Mouse (Mus musculus) hindbrain, embryonic 11.5 days (tissue): ENCODE data around the gene Msl2. TPM values are rescaled to one million over a fixed set of nuclear protein-coding genes. Genes with fewer than 3 reads are reported as not detected.

Source experiments
- ATAC-seq: fragments of 200-750 bp; cut with Nextera tagmentation; 2 replicates; pipeline ENCODE4 v1.8.0; 2017; ENCODE audit warnings: mild to moderate bottlenecking, moderate TSS enrichment, moderate library complexity; ENCODE audit not compliant: low FRiP score
- DNase-seq: peaks from one replicate; pipeline ENCODE4 v3.0.0-alpha.2; 2015; ENCODE audit warnings: low spot score
- H3K27ac ChIP-seq: fragments of 300-500 bp; sonication (generic); 2 replicates; pipeline ENCODE4 v1.5.1; 2014; ENCODE audit warnings: mild to moderate bottlenecking, low read depth, low read length
- H3K27me3 ChIP-seq: fragments of 300-500 bp; sonication (generic); 2 replicates; pipeline ENCODE4 v1.6.1; 2014; ENCODE audit warnings: mild to moderate bottlenecking, low read length, moderate library complexity, mixed read lengths; ENCODE audit not compliant: control insufficient read depth, insufficient read depth
- H3K36me3 ChIP-seq: fragments of 300-500 bp; sonication (generic); 2 replicates; pipeline ENCODE4 v1.6.1; 2014; ENCODE audit warnings: mild to moderate bottlenecking, low read length, moderate library complexity, mixed read lengths; ENCODE audit not compliant: control insufficient read depth, insufficient read depth
- H3K4me1 ChIP-seq: fragments of 300-500 bp; sonication (generic); replicated peaks from 2 replicates; pipeline ENCODE4 v1.6.1; 2014; ENCODE audit warnings: low read length, mixed read lengths; ENCODE audit not compliant: control insufficient read depth, insufficient read depth
- H3K4me2 ChIP-seq: fragments of 300-500 bp; sonication (generic); replicated peaks from 2 replicates; pipeline ENCODE4 v1.6.1; 2014; ENCODE audit warnings: mild to moderate bottlenecking, low read depth, low read length
- H3K4me3 ChIP-seq: fragments of 300-500 bp; sonication (generic); 2 replicates; pipeline ENCODE4 v1.5.1; 2014; ENCODE audit warnings: low read depth, low read length
- H3K9ac ChIP-seq: fragments of 300-500 bp; sonication (generic); 2 replicates; pipeline ENCODE4 v1.6.1; 2014; ENCODE audit warnings: low read depth, low read length
- H3K9me3 ChIP-seq: fragments of 300-500 bp; sonication (generic); 2 replicates; pipeline ENCODE4 v1.6.1; 2016; ENCODE audit warnings: low read length; ENCODE audit not compliant: control insufficient read depth
- WGBS: fragments of 180-500 bp; shearing (Covaris S2); extraction: QIAGEN DNeasy Blood & Tissue Kit; methylation state at CpG from one replicate; pipeline ENCODE4 v1.1.7; 2014; 5-methylcytosine and 5-hydroxymethylcytosine counted together
- polyA plus RNA-seq: library from polyadenylated mRNA; unstranded; fragments of >200 nt; fragmentation: Nextera tagmentation; extraction: Ambion mirVana; gene quantifications from 2 replicates; pipeline ENCODE4 v1.2.1, GENCODE M21; 2014

Gene Msl2
- polyA plus RNA-seq, 1 experiment from 2014 or later = 6.7 TPM

- peaks cover 2% of the 10 kb centered on the region; the same call in 1 of the 2 replicates for H3K4me1 ChIP-seq
- no peak overlapping the region for H3K9ac ChIP-seq
- peak; percentile 14 for DNase-seq
- peak overlapping the region; percentile 32 for H3K4me2 ChIP-seq
- no peaks in the 10 kb centered on the region for H3K27me3 ChIP-seq
- H3K4me3 ChIP-seq = peak overlapping the region; percentile 15
- no peaks in the 10 kb centered on the region for H3K36me3 ChIP-seq
- no peak overlapping the region for H3K27ac ChIP-seq
- ATAC-seq = no peak
- WGBS = 69% methylated on average over 4 of the region's 4 CpGs
- H3K9me3 ChIP-seq = no peaks in the 10 kb centered on the region; the same call in 1 of the 2 replicates
Measured at GRCm38 (mm10) chr9:101078579-101078978, 4.7 kb downstream of the Msl2 start.

GRCm38 (mm10) chr9:101080046-101080685 lies 6.3 kb downstream of the Msl2 start:
- 73% methylated on average over 3 of the region's 3 CpGs for WGBS
- peaks cover 2% of the 10 kb centered on the region; the same call in 1 of the 2 replicates for H3K4me1 ChIP-seq
- no peaks in the 10 kb centered on the region for H3K36me3 ChIP-seq
- H3K9ac ChIP-seq = no peak overlapping the region
- H3K4me2 ChIP-seq = no peak overlapping the region
- no peaks in the 10 kb centered on the region; the same call in 1 of the 2 replicates for H3K9me3 ChIP-seq
- DNase-seq = no peak
- no peak overlapping the region for H3K4me3 ChIP-seq
- no peak overlapping the region for H3K27ac ChIP-seq
- no peaks in the 10 kb centered on the region for H3K27me3 ChIP-seq
- ATAC-seq = no peak

GRCm38 (mm10) chr9:101083728-101084127 lies 9.8 kb downstream of the Msl2 start:
- Histone ChIP-seq H3K4me3 (no peak overlapping the region), H3K4me1 (no peaks in the 10 kb centered on the region; the same call in 1 of the 2 replicates), H3K36me3 (no peaks in the 10 kb centered on the region), H3K27me3 (no peaks in the 10 kb centered on the region), H3K9me3 (no peaks in the 10 kb centered on the region; the same call in 1 of the 2 replicates), H3K9ac (no peak overlapping the region), H3K4me2 (no peak overlapping the region), H3K27ac (no peak overlapping the region)
- DNase-seq (no peak), ATAC-seq (no peak)
- 95% methylated on average over 3 of the region's 3 CpGs for WGBS

GRCm38 (mm10) chr9:101095425-101095824 lies 21.5 kb downstream of the Msl2 start:
- peaks cover 5% of the 10 kb centered on the region for H3K9me3 ChIP-seq
- H3K36me3 ChIP-seq = no peaks in the 10 kb centered on the region
- H3K4me1 ChIP-seq = no peaks in the 10 kb centered on the region
- no peak overlapping the region for H3K4me3 ChIP-seq
- no peak overlapping the region for H3K9ac ChIP-seq
- ATAC-seq = no peak
- no peak overlapping the region for H3K27ac ChIP-seq
- H3K27me3 ChIP-seq = no peaks in the 10 kb centered on the region
- no peak overlapping the region for H3K4me2 ChIP-seq
- no peak for DNase-seq
- whole genome bisulfite sequencing = 95% methylated on average over 4 of the region's 4 CpGs

GRCm38 (mm10) chr9:101096461-101096860 lies 22.6 kb downstream of the Msl2 start:
- Histone ChIP-seq H3K4me2 (no peak overlapping the region), H3K9ac (no peak overlapping the region), H3K36me3 (0 out of 2 replicates have a peak, but pooled peaks cover 2% of the 10 kb centered on the region), H3K9me3 (peaks cover 5% of the 10 kb centered on the region), H3K27ac (no peak overlapping the region), H3K4me3 (no peak overlapping the region), H3K4me1 (no peaks in the 10 kb centered on the region), H3K27me3 (no peaks in the 10 kb centered on the region)
- ATAC-seq (no peak), DNase-seq (no peak)
- WGBS = 99% methylated on average over 3 of the region's 3 CpGs

GRCm38 (mm10) chr9:101097542-101097941 lies 23.6 kb downstream of the Msl2 start:
- H3K4me3 ChIP-seq = no peak overlapping the region
- H3K9ac ChIP-seq = no peak overlapping the region
- no peaks in the 10 kb centered on the region for H3K27me3 ChIP-seq
- H3K4me2 ChIP-seq = no peak overlapping the region
- no peak for ATAC-seq
- H3K36me3 ChIP-seq = 0 out of 2 replicates have a peak, but pooled peaks cover 3% of the 10 kb centered on the region
- no peak for DNase-seq
- H3K27ac ChIP-seq = no peak overlapping the region
- no peaks in the 10 kb centered on the region for H3K4me1 ChIP-seq
- WGBS = 83% methylated on average over 1 of the region's 1 CpGs
- H3K9me3 ChIP-seq = peaks cover 5% of the 10 kb centered on the region

GRCm38 (mm10) chr9:101099445-101099844 lies 25.5 kb downstream of the Msl2 start:
- Histone ChIP-seq H3K27ac (no peak overlapping the region), H3K9me3 (peaks cover 5% of the 10 kb centered on the region), H3K27me3 (no peaks in the 10 kb centered on the region), H3K4me1 (no peaks in the 10 kb centered on the region), H3K4me3 (no peak overlapping the region), H3K36me3 (0 out of 2 replicates have a peak, but pooled peaks cover 3% of the 10 kb centered on the region), H3K4me2 (no peak overlapping the region), H3K9ac (no peak overlapping the region)
- no peak for ATAC-seq
- WGBS = 91% methylated on average over 6 of the region's 6 CpGs
- DNase-seq = no peak

- Histone ChIP-seq H3K36me3 (0 out of 2 replicates have a peak, but pooled peaks cover 6% of the 10 kb centered on the region), H3K4me3 (no peak overlapping the region), H3K27me3 (no peaks in the 10 kb centered on the region), H3K4me2 (no peak overlapping the region), H3K9ac (no peak overlapping the region), H3K9me3 (peaks cover 5% of the 10 kb centered on the region), H3K27ac (no peak overlapping the region), H3K4me1 (no peaks in the 10 kb centered on the region)
- WGBS = 97% methylated on average over 3 of the region's 3 CpGs
- ATAC-seq (no peak), DNase-seq (no peak)
Measured at GRCm38 (mm10) chr9:101100163-101100562, 26.3 kb downstream of the Msl2 start.

- peaks cover 5% of the 10 kb centered on the region for H3K9me3 ChIP-seq
- no peak for ATAC-seq
- 0 out of 2 replicates have a peak, but pooled peaks cover 6% of the 10 kb centered on the region for H3K36me3 ChIP-seq
- WGBS = 93% methylated on average over 8 of the region's 8 CpGs
- no peak for DNase-seq
- H3K4me1 ChIP-seq = no peaks in the 10 kb centered on the region
- H3K27ac ChIP-seq = no peak overlapping the region
- no peak overlapping the region for H3K4me2 ChIP-seq
- H3K4me3 ChIP-seq = no peak overlapping the region
- H3K27me3 ChIP-seq = no peaks in the 10 kb centered on the region
- no peak overlapping the region for H3K9ac ChIP-seq
Measured at GRCm38 (mm10) chr9:101101547-101101946, 27.6 kb downstream of the Msl2 start.
